Mouse (Mus musculus): ENCODE results near the gene Ttc14. TPM values are rescaled to one million over a fixed set of nuclear protein-coding genes. Genes with fewer than 3 reads are reported as not detected.

Gene Ttc14
- total RNA-seq, 1 experiment: 44.1 TPM

- in situ Hi-C loops (cut with MboI; ENCODE audit: low sequenced_read_pairs in 2 of 2, unreplicated experiment in 2 of 2): no loop called here
- no peaks in the 10 kb centered on the region for H3K9me3 ChIP-seq (ENCODE audit: control insufficient read depth, insufficient read depth, low read depth, low read length)
- H3K27ac ChIP-seq (ENCODE audit: insufficient read depth, low read depth, low read length, poor library complexity, severe bottlenecking): no peak overlapping the region
- H3K4me1 ChIP-seq (ENCODE audit: control insufficient read depth in 2 of 2, insufficient read depth in 2 of 2, low read length in 2 of 2, poor library complexity in 1 of 2): no peaks in the 10 kb centered on the region
- TF ChIP-seq MAFK (IDR thresholded peaks at IDR 0.05; ENCODE audit: insufficient read depth, low read depth, low read length): no peak
- no peak for TF ChIP-seq ZNF384 (IDR thresholded peaks at IDR 0.05; ENCODE audit: low read depth, low read length)
- no peaks in the 10 kb centered on the region for H3K36me3 ChIP-seq (ENCODE audit: control insufficient read depth, insufficient read depth, low read length, poor library complexity, severe bottlenecking)
- H3K9ac ChIP-seq (ENCODE audit: insufficient read depth, low read depth, low read length, poor library complexity, severe bottlenecking): no peak overlapping the region
- H3K4me3 ChIP-seq (ENCODE audit: insufficient read depth in 1 of 2, low read depth in 1 of 2, low read length in 2 of 2, poor library complexity in 1 of 2, severe bottlenecking in 1 of 2): no peak overlapping the region
- DNase-seq (ENCODE audit: low read depth, low spot score): no peak
Observed at GRCm38 (mm10) chr3:33858939-33859338, 59.3 kb downstream of the Ttc14 start.

- DNase-seq (ENCODE audit: low read depth, low spot score): no peak
- Histone ChIP-seq H3K4me3 (ENCODE audit: insufficient read depth in 1 of 2, low read depth in 1 of 2, low read length in 2 of 2, poor library complexity in 1 of 2, severe bottlenecking in 1 of 2) (no peak overlapping the region), H3K4me1 (ENCODE audit: control insufficient read depth in 2 of 2, insufficient read depth in 2 of 2, low read length in 2 of 2, poor library complexity in 1 of 2) (no peaks in the 10 kb centered on the region), H3K9ac (ENCODE audit: insufficient read depth, low read depth, low read length, poor library complexity, severe bottlenecking) (no peak overlapping the region), H3K9me3 (ENCODE audit: control insufficient read depth, insufficient read depth, low read depth, low read length) (no peaks in the 10 kb centered on the region), H3K27ac (ENCODE audit: insufficient read depth, low read depth, low read length, poor library complexity, severe bottlenecking) (no peak overlapping the region), H3K36me3 (ENCODE audit: control insufficient read depth, insufficient read depth, low read length, poor library complexity, severe bottlenecking) (no peaks in the 10 kb centered on the region)
- in situ Hi-C loops (cut with MboI; ENCODE audit: low sequenced_read_pairs in 2 of 2, unreplicated experiment in 2 of 2): no loop called here
- no peak for TF ChIP-seq ZNF384 (IDR thresholded peaks at IDR 0.05; ENCODE audit: low read depth, low read length)
- no peak for TF ChIP-seq ZC3H11A (IDR thresholded peaks at IDR 0.05; ENCODE audit: borderline replicate concordance, low read depth, low read length)
- TF ChIP-seq MAFK (IDR thresholded peaks at IDR 0.05; ENCODE audit: insufficient read depth, low read depth, low read length): no peak
- no peak for TF ChIP-seq CHD2 (IDR thresholded peaks at IDR 0.05; ENCODE audit: low read depth, low read length)
- no peak for TF ChIP-seq HCFC1 (IDR thresholded peaks at IDR 0.05; ENCODE audit: borderline replicate concordance, insufficient read depth, low read length)
Observed at GRCm38 (mm10) chr3:33864000-33864540, 64.4 kb downstream of the Ttc14 start.

Other genes with a start within 250 kb of the Ttc14 start
- 1.2 and 3.1 TPM in 2 replicates for gene Ccdc39, start 44.5 kb downstream of the Ttc14 start, total RNA-seq (2012; rRNA removed)
- gene Fxr1, start 220.1 kb downstream of the Ttc14 start, total RNA-seq (2012; rRNA removed): 174 and 210 TPM in 2 replicates